Mouse (Mus musculus): ENCODE data around the gene D1Pas1.

GRCm38 (mm10) chr1:186997596-186998304, 30.5 kb downstream of the D1Pas1 start:
- no peak for TF ChIP-seq CTCF (IDR thresholded peaks at IDR 0.05; ENCODE audit: insufficient read depth, low read depth, low read length)
- no peak for TF ChIP-seq POLR2A (IDR thresholded peaks at IDR 0.05; ENCODE audit: insufficient read depth, low read depth, low read length)

Data from olfactory bulb, adult 2 months (tissue).